Mouse (Mus musculus) bone marrow, adult 2 months (tissue): ENCODE measurements around the gene Otulin. TPM values are rescaled to one million over a fixed set of nuclear protein-coding genes. Genes with fewer than 3 reads are reported as not detected.

ENCODE experiments used
- H3K27ac ChIP-seq: fragments of 200-500 bp; 2 replicates; pipeline ENCODE4 v1.5.1; 2012; ENCODE audit warnings: low read depth, mild to moderate bottlenecking, control low read depth, inconsistent platforms, low read length; ENCODE audit not compliant: control insufficient read depth, poor library complexity, insufficient read depth
- H3K4me1 ChIP-seq: fragments of 200-500 bp; 2 replicates; pipeline ENCODE4 v1.6.1; 2011; ENCODE audit warnings: low read length; ENCODE audit not compliant: control insufficient read depth, insufficient read depth
- H3K4me3 ChIP-seq: fragments of 200-500 bp; replicated peaks from 2 replicates; pipeline ENCODE3; 2011; ENCODE audit warnings: mild to moderate bottlenecking, low read depth, low read length, control low read depth; ENCODE audit not compliant: control insufficient read depth
- CTCF ChIP-seq: fragments of 200-500 bp; IDR thresholded peaks from 2 replicates; pipeline ENCODE4 v1.5.1; 2011; ENCODE audit warnings: low read length, control low read depth; ENCODE audit not compliant: control insufficient read depth, insufficient read depth
- POLR2A ChIP-seq: fragments of 200-500 bp; IDR thresholded peaks from 2 replicates; pipeline ENCODE4 v1.6.1; 2011; ENCODE audit warnings: low read depth, mild to moderate bottlenecking, control low read depth, low read length, borderline replicate concordance; ENCODE audit not compliant: control insufficient read depth
- WGBS: fragments of 180-500 bp; shearing (Covaris S2); methylation state at CpG from one replicate; pipeline ENCODE4 v1.1.7; 2018; 5-methylcytosine and 5-hydroxymethylcytosine counted together
- polyA plus RNA-seq: library from polyadenylated mRNA; stranded (reverse); fragments of >200 nt; gene quantifications from 2 replicates; pipeline ENCODE4 v1.2.4, GENCODE M21; 2011; ENCODE audit warnings: low replicate concordance; ENCODE audit not compliant: missing spikeins, insufficient read depth, insufficient read length

Otulin gene
- polyA plus RNA-seq, 1 experiment, result 40.7 TPM

GRCm38 (mm10) chr15:27518026-27518425, 112.5 kb downstream of the Otulin start:
- TF ChIP-seq POLR2A, result no peak
- TF ChIP-seq CTCF, result no peak
- H3K27ac ChIP-seq, result no peak overlapping the region
- H3K4me3 ChIP-seq, result no peak overlapping the region
- H3K4me1 ChIP-seq, result peaks cover 1% of the 10 kb centered on the region; the same call in 1 of the 2 replicates
- 6% methylated on average over 8 of the region's 8 CpGs for WGBS

GRCm38 (mm10) chr15:27516927-27517326, 113.6 kb downstream of the Otulin start:
- Histone ChIP-seq H3K4me3 (no peak overlapping the region), H3K4me1 (peaks cover 1% of the 10 kb centered on the region; the same call in 1 of the 2 replicates), H3K27ac (no peak overlapping the region)
- no peak for TF ChIP-seq POLR2A
- TF ChIP-seq CTCF, result no peak
- WGBS, result 74% methylated on average over 1 of the region's 1 CpGs

- 95% methylated on average over 17 of the region's 17 CpGs for WGBS
- Histone ChIP-seq H3K27ac (no peak overlapping the region), H3K4me3 (no peak overlapping the region), H3K4me1 (no peaks in the 10 kb centered on the region; the same call in 1 of the 2 replicates)
- TF ChIP-seq POLR2A (no peak), CTCF (no peak)
Measured at GRCm38 (mm10) chr15:27508982-27509381, 121.5 kb downstream of the Otulin start.

GRCm38 (mm10) chr15:27508169-27508568, 122.3 kb downstream of the Otulin start:
- WGBS, result 91% methylated on average over 7 of the region's 7 CpGs
- H3K4me1 ChIP-seq, result no peaks in the 10 kb centered on the region; the same call in 1 of the 2 replicates
- no peak overlapping the region for H3K27ac ChIP-seq
- TF ChIP-seq CTCF, result no peak
- TF ChIP-seq POLR2A, result no peak
- H3K4me3 ChIP-seq, result no peak overlapping the region

- Histone ChIP-seq H3K4me1 (no peaks in the 10 kb centered on the region; the same call in 1 of the 2 replicates), H3K4me3 (no peak overlapping the region), H3K27ac (no peak overlapping the region)
- 92% methylated on average over 15 of the region's 15 CpGs for WGBS
- TF ChIP-seq POLR2A (no peak), CTCF (no peak)
Measured at GRCm38 (mm10) chr15:27506893-27507596, 123.4 kb downstream of the Otulin start.

- TF ChIP-seq CTCF, result no peak
- TF ChIP-seq POLR2A, result no peak
Measured at GRCm38 (mm10) chr15:27506127-27506886, 124.2 kb downstream of the Otulin start.

GRCm38 (mm10) chr15:27503801-27504730, 126.4 kb downstream of the Otulin start:
- 45% methylated on average over 20 of the region's 20 CpGs for WGBS
- H3K27ac ChIP-seq, result no peak overlapping the region
- TF ChIP-seq CTCF (no peak), POLR2A (no peak)

More at GRCm38 (mm10) chr15:27506127-27506886, 124.2 kb downstream of the Otulin start:
- no peak overlapping the region for H3K4me3 ChIP-seq
- H3K27ac ChIP-seq, result no peak overlapping the region
- H3K4me1 ChIP-seq, result no peaks in the 10 kb centered on the region; the same call in 1 of the 2 replicates
- WGBS, result 64% methylated on average over 5 of the region's 5 CpGs

More at GRCm38 (mm10) chr15:27503801-27504730, 126.4 kb downstream of the Otulin start:
- H3K4me3 ChIP-seq, result no peak overlapping the region
- no peaks in the 10 kb centered on the region; the same call in 1 of the 2 replicates for H3K4me1 ChIP-seq
